Mouse (Mus musculus) cerebellum, adult 18-20 months (tissue): Measurements from ENCODE around the gene Gucy2e.

ENCODE experiments used
- DNase-seq, 2 experiments: peaks; one replicate each; pipeline ENCODE4 v3.0.0; 2021

Gucy2e gene

DNA sequence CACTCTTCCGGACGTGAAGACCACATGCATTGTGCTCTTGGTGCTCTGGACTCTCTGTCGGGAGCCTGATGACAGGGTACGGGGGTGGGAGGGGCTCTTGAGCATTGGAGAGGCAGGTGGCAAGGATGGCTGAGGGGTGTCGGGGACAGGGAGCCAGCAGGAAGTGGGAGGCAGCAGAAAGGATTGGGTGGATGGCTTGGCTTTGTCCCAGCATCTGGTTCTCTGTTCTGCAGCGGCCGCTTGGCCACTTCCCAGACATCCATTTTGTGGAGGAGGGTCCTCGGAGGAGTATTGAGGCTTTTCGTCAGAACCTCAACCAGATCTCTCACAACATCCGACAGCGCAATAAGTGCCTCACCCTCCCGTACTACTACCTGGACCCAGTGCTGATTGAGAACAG lies 67.5 kb downstream of the Gucy2e start:
- no peak for DNase-seq
